Mouse (Mus musculus) layer of hippocampus, postnatal 14 days (tissue): ENCODE results near the gene Clip2. TPM values are rescaled to one million over a fixed set of nuclear protein-coding genes. Genes with fewer than 3 reads are reported as not detected.
"Not testable (repeated sequence)": the region's sequence is repeated elsewhere in the genome, so short reads cannot be mapped to it uniquely, and the experiment has no call there.

ENCODE experiments used
- DNase-seq, 2 experiments: peaks; one replicate each; pipeline ENCODE4 v3.0.0; 2021 to 2022; ENCODE audit warnings: low spot score in 2 of 2, mixed read lengths in 1 of 2
- total RNA-seq, 2 experiments: library from RNA; stranded (reverse); gene quantifications; 2 replicates each; pipeline ENCODE4 v1.2.3; 2021

Clip2 gene
- total RNA-seq, 2 experiments from 2014 or later = 102 to 103 TPM

DNA sequence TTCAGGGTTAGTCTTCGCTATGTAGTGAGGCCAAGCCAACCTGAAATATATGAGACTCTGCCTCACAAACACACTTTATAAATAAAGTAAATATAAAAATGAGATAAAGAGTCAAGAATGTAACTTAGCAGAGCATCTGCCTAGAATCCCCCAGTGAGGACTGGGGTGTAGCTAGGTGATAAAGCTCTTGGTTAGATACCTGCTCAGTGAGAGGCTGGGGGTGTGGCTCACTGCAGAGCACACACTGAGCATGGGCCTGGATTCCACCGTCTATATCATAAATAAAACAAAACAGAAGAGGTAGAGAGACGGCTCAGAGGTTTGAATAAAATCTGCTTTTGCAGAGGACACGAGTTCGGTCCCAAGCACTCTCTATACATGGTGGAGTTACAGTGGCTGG lies 88.0 kb downstream of the Clip2 start:
- no peak for DNase-seq

DNA sequence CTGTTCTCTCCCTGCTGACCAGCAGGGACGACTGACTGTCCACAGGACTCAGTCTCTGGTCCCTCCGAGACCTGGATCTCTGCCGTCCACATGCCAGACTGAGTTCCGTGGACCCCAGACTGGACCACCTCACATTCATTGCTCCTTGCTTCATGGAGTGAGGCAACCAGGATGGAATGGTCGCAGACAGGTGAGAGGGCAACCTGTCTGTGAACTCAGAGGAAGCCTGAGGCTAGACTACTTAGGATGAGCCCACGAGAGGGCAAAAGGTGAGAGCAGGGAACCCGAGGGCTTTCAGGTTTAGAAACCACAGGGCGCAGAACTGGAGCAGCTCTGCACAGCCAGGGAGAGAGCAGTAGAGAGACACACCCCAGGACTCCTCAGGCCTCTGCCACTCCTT lies 89.5 kb downstream of the Clip2 start:
- DNase-seq = no peak

DNA sequence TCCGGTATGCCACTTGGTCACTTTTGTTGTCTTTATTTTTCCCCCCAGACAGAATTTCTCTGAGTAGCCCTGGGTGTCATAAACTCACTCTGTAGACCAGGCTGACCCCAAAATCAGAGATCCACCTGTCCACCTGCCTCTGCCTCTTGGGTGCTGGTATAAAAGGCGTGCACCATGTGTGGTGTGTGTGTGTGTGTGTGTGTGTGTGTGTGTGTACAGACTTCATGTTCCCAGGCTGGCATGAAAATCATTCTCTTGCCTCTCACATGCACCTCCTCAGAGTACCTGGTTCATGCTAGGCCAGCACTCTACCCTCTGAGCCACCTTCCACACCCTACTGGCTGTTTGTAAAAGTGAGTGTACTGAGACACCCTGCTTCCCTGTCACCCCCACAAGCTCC lies 89.9 kb downstream of the Clip2 start:
- no peak for DNase-seq

DNA sequence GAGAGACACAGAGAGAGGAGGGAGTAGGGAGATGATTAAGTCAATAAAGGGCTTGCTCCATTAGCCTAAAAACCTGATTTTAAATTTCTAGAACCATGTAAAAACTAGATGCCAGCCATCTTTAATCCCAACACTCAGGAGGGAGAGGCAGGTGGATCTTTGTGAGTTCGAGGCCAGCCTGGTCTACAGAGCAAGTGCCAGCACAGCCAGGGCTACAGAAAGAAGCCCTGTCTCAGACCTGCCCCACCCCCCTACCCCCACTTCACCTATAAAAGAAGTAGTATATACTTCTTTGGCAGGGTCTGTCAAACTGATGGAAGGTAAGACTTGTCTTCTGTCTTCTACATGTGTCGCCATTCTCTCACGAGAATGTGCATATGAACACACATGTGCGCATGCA lies 91.7 kb downstream of the Clip2 start:
- DNase-seq = no peak

DNA sequence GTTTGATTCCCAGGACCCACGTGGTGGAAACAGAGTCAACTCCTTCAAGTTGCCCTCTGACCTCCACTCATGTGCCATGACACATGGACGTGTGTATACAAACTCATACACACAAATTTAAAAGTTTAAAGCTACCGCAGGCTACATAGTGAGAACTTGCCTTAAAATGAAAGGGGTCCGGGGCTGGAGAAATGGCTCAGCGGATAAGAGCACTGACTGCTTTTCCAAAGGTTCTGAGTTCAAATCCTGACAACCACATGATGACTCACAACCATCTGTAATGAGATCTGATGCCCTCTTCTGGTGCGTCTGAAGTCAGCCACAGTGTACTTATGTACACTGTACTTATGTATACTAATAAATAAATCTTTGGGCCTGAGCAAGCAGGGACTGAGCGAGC lies 93.1 kb downstream of the Clip2 start:
- DNase-seq = no peak

DNA sequence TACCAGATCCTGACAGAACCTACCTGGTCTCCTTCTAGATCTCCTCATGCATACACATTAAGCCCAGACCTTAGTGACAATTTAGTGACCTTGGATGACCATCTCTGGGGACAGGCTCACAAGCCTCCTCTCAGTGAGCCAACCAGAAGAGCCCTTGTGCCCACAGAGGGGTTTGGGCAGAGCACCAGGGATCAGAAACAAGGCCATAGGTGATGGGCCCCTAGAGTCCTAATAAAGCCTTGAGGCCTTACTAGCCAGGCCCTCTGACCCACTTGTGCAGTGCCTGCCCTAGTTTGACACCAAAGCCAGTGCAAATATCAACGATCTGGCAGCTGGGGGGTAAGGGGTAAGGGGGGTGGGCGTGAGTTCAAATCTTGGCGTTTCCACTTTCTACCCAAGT lies 93.8 kb downstream of the Clip2 start:
- no peak for DNase-seq

DNA sequence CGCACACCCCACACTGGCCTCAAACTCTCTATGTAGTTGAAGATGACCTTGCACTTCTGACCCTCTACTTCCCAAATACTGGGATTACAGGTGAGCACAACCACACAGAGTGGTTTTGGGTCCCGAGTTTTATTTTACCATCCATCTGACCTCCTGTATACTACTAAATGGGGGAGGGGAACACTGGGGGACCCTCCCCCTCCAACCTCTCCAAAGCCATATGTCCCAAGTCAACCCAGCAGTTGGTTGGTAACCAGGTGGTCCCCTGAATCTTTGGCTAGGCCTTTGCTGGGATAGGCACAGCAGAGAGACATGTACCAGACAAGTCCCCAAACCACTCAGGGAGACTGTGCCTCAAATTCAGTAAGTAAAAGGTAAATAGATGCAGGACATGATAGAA lies 94.9 kb downstream of the Clip2 start:
- no peak for DNase-seq

DNA sequence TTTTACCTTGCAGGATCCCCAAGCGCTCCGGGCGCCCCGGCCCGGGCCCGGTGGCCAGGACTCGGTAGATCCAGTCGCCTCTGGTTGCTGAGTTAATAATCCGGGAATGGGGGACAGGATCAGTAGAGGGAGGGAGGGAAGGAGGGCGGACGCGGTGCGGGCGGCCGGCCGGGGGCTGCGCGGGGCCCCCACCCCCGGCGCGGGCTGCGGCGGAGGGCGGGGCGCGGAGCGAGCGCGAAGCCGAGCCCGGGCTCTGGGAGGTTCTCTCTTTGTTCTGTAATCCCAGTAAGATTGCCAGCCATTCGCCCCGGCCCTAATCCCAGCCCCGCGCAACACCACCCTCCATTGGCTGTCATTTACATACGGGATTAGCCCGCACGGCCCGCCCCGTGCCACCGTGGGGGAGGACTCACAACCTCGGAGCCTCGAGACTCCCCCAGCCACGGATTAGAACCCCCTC lies 95.7 kb downstream of the Clip2 start, which contains the start of gene Gtf2ird1:
Gene Gtf2ird1, minus strand, starts transcription at position 214 of the 460 bp plus-strand sequence.
- peak; percentile 76 to 86 for DNase-seq

DNA sequence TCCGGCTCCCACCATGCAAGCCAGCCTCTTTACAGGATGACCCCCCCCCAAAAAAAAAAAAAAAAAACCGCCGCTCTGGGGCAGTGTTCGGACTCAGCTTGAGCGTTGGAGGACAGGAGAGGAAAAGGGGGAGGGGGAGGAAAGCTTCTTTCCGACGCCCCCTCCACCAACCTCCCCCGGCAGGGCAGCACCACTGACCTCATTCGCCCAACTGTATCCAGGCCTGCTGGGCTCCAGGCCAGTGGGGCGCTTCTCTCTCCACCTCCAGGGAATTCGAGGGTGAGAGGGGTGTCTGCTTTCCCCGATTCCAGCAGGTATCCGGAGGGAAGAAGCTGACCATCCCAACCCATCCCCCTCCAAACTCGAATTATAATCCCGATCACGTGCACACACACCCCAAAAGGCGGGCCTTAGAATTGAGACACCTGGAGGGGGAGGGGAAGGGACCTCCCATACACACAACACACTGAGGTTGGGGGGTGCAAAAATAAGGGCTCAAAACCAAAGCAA lies 96.3 kb downstream of the Clip2 start:
- peak; percentile 35 to 37 for DNase-seq

DNA sequence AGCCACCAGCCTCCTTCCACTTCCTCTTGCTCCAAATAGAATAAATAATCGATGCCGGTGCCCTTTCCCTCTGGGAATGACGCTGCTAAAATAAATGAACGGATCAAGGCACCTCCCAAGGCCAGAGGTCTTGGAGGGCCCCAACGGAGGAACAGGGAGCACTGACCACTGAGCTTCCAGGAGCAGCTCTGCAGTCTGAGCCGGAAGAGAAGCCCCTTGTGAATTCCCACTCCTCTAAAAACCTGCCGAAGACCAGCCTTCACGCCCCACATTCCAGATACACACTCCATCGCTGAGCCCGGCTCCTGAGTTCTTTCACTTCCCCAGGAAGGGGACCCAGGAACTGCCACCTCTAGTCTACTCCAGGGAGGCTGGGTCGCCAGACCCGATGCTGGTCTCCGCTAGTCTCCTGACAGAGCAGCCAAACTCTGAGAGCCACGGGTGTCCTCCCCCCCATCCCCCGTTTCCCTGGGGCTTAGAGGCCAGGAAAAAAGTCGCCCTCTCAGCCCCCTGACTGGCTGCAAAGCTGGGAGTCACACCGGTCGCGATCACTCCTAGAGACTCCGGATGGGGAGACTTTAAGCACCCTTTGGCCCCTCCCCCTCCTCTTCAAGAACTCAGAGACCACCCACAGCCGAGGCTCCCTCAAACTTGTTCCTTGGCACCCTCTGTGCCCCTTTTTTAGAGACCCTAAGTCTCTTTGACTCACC lies 96.9 kb downstream of the Clip2 start:
- no peak for DNase-seq

DNA sequence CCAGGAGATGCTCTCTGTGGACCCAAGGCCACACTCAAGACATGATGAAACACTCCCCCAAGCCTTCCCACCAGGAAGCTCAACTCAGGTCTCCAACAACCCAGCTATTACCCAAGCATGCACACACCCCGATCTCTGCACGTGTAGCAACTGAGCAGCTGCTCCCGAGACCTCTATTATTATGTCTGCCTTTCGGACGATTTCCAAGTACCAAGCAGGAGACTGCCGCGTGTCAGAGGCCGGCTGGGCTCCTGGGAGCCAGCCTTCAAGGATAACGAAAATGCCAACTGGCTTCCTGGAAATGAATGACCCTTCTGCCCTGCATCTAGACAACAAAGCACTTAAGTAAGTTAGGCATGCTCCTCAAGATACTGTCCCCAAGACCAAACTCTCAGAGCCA lies 97.8 kb downstream of the Clip2 start:
- no peak for DNase-seq

DNA sequence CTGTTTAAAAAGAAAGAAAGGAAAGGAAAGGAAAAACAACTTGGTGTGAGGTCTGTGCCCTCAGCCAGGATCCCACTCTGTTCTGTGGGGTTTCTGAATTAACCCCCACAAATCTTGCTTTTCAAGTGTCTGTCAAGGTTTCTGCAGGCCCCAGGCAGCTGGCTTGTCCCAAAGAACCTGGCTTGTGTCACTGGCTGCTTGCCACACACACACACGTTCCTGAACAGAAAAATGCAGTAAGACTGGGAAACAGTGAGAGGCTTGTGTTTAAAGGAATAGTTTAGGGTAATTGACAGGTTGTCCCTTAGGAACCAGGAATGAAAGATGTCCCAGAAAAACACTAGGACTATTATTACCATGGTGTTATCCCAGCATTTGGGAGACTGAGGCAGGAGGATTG lies 98.7 kb downstream of the Clip2 start:
- DNase-seq = no peak

DNA sequence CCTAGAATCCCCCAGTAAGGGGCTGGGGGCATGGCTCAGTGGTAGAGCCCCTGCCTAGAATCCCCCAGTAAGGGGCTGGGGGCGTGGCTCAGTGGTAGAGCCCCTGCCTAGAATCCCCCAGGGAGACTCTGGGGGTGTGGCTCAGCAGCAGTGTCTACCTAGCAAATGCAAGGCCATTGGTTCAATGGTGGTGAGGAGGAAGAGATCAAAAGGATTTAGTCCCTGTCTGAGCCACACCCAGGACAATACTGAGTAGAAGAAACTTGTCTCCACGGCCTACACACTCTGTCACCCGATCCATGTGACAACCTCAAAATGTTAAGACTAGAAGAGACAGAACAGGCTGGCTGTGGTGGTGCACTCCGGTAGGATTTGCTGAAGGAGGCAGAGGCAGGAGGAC lies 105.5 kb downstream of the Clip2 start:
- not testable (repeated sequence) for DNase-seq

DNA sequence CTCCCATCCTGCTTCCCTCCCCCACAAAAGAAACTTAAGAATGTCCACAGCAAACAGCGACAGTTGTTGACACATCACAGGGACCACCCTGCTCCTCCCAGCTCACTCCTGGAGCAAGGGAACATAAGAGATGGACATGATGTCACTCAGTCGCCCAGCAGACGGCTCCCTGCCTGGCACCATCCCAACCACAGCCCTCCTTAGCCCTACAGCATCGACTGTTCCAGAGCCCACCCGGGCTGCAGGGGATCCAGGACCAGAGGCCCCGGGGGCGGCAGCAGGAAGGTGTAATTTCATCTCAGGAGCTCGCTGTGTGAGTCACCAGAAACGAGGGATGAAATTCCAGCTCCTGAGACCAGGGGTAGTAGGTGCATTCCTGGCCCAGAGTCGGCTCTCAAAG lies 106.3 kb downstream of the Clip2 start:
- DNase-seq = no peak

DNA sequence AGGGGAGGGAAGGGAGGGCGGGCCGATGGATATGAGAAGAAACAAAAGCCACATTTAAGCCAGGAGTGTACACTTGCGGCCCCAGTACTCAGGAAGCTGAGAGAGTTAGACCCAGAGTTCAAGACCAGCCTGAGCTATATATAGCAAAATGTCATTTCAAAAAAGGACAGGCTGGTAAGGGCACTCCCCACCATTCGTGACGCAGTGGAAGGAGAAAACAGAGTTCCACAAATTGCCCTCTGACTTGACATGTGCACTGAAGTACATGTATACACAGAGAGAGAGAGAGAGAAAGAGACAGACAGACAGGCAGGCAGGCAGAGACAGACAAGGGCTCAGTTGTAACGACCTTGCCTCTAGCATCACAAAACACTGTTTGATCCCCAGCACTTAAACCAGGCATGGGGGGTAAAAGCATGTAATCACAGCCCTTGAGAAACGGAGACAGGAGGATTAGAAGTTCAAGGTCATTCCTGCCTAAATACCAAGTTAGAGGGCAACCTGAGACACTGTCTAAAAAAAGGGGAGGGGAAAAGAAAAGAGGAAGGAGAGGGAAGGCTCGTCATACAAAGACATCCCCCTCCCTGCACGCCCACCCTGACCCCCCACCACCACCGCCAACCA lies 106.9 kb downstream of the Clip2 start:
- no peak for DNase-seq

DNA sequence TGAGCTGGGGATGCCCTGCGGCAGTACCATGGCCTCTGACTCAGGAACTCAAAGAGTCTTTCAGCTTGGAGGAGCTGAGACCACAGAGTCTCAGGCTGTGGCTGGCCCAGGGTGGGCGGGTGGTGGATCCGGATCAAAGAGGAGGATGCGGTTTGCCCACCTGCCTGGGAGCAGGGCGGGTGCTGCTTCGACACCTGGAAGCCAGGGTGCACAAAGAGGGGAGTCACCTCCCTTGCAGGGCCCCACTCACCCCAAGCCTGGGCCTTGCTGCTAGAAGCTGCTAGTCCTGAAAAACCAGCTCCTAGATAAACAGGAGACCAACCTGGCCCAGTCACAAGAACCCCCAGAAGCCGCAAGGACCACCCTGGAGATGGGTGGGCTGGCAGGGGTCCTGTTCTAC lies 107.8 kb downstream of the Clip2 start:
- no peak for DNase-seq

DNA sequence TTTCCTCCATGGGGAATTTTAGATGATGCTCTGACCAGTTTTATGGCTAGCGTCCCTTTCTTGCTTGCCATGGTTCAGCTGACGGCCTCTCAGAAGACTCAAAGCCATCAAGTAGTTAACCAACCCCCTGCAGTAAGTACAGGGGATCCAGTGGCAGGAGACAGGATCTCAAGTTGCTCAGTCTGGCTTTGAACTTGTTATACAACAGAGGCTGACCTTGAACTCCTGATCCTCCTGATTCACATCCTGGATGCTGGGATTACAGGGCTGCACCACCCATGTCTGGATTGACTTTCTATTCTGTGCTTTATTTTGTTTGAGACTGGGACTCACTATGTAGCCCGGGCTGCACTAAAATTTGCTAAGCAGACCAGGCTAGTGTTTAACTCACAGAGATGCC lies 110.2 kb downstream of the Clip2 start:
- no peak for DNase-seq

DNA sequence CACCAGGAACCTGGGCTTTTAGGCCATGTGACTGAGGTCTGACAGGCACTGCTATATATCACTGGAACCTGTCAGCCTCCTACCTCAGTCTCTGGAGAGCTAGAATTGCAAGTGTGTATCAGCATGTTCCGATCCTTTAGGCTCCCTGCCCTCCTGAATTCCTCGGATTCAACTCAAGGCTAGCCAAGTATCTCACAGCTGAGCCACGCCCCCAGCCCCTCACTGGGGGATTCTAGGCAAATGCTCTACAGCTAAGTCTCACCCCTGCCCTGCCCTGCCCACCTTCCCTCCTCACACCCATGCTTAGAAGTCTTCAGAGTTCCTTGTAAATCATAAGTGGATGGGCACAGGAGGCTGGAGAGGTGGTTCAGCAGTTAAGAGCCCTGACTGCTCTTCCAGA lies 111.1 kb downstream of the Clip2 start:
- no peak for DNase-seq

DNA sequence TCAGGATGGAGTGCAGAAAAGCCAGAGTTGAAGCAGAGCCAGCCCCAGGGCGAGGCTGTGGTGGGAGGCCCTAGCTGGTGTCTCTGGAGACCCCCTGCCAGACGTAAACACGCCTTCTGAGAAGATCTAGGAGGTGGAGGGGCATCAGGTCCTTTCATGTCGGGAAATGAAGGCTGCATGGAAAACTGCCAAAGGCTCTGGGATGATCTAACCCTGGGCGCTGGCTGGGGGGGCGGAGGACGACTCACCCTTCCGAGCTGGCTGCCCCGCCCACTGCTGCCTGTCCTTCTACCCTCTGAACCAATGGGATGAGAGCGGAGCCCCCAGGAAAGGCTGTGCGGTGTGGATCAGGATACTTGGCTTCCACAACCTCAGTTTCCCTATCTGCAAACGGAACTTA lies 112.1 kb downstream of the Clip2 start:
- DNase-seq = no peak

DNA sequence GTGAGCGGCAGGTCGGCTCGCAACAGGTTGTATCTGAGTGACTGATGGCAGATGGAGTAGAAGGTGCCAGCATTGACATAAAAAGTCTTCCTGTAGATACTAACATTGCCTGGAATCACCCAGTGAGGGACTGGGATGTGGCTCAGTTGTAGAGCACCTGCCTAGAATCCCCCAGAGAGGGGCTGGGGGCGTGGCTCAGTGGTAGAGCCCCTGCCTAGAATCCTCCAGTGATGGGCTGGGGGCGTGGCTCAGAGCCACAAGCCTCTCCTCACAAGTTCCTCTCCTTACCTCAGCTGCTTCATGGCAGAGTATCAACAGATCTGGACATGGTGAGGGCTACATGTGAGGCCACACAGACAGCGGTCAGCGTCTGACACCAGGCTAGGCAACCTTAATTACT lies 112.8 kb downstream of the Clip2 start:
- no peak for DNase-seq
